Mouse (Mus musculus): ENCODE data around the gene Gm44596. TPM values are rescaled to one million over a fixed set of nuclear protein-coding genes. Genes with fewer than 3 reads are reported as not detected.
A peak's percentile ranks its signal among the peaks of the same experiment; 100 is the strongest.

Gm44596 gene
- total and polyA plus RNA-seq, 2 experiments from 2014 or later = not detected

GRCm38 (mm10) chr6:128410305-128410704 is 35.0 kb downstream of the Gm44596 start:
- no peak overlapping the region for H3K27ac ChIP-seq (ENCODE audit: low read depth)
- WGBS = 95% methylated on average over 13 of the region's 13 CpGs
- no peaks in the 10 kb centered on the region for H3K27me3 ChIP-seq (ENCODE audit: control insufficient read depth, insufficient read depth, low read length)
- H3K4me2 ChIP-seq (ENCODE audit: low read depth, low read length) = no peak overlapping the region
- H3K9ac ChIP-seq (replicated peaks; ENCODE audit: low read depth, low read length) = no peak overlapping the region
- TF ChIP-seq EP300 (IDR thresholded peaks at IDR 0.05; ENCODE audit: low read depth) = no peak
- TF ChIP-seq CTCF (IDR thresholded peaks at IDR 0.05; ENCODE audit: low read depth) = no peak
- no peak for ATAC-seq (ENCODE audit: insufficient read depth, low read depth)
- no peak for DNase-seq (ENCODE audit: low spot score)
- no peak overlapping the region for H3K4me3 ChIP-seq (ENCODE audit: low read depth, low read length)
- H3K4me1 ChIP-seq (ENCODE audit: control insufficient read depth, insufficient read depth) = no peaks in the 10 kb centered on the region
- no peaks in the 10 kb centered on the region for H3K9me3 ChIP-seq (replicated peaks; ENCODE audit: control insufficient read depth, low read length)
- peaks cover 57% of the 10 kb centered on the region for H3K36me3 ChIP-seq (replicated peaks; ENCODE audit: control insufficient read depth, insufficient read depth, low read length)

- H3K4me1 ChIP-seq (ENCODE audit: control insufficient read depth, insufficient read depth) = no peaks in the 10 kb centered on the region
- no peak for TF ChIP-seq EP300 (IDR thresholded peaks at IDR 0.05; ENCODE audit: low read depth)
- peak; percentile 92 for TF ChIP-seq CTCF (IDR thresholded peaks at IDR 0.05; ENCODE audit: low read depth)
- no peak overlapping the region for H3K4me2 ChIP-seq (ENCODE audit: low read depth, low read length)
- peaks cover 62% of the 10 kb centered on the region for H3K36me3 ChIP-seq (replicated peaks; ENCODE audit: control insufficient read depth, insufficient read depth, low read length)
- H3K4me3 ChIP-seq (ENCODE audit: low read depth, low read length) = no peak overlapping the region
- H3K27ac ChIP-seq (ENCODE audit: low read depth) = no peak overlapping the region
- 18% methylated on average over 3 of the region's 3 CpGs for WGBS
- ATAC-seq (ENCODE audit: insufficient read depth, low read depth) = peak; percentile 31; the same call in 1 of the 2 replicates
- peak; percentile 60 for DNase-seq (ENCODE audit: low spot score)
- no peaks in the 10 kb centered on the region for H3K9me3 ChIP-seq (replicated peaks; ENCODE audit: control insufficient read depth, low read length)
- H3K9ac ChIP-seq (replicated peaks; ENCODE audit: low read depth, low read length) = no peak overlapping the region
- H3K27me3 ChIP-seq (ENCODE audit: control insufficient read depth, insufficient read depth, low read length) = no peaks in the 10 kb centered on the region
These were observed 35.8 kb downstream of the Gm44596 start for GRCm38 (mm10) chr6:128411115-128411514.

- DNase-seq (ENCODE audit: low spot score) (no peak), ATAC-seq (ENCODE audit: insufficient read depth, low read depth) (no peak)
- 83% methylated on average over 5 of the region's 5 CpGs for WGBS
These were observed 40.9 kb downstream of the Gm44596 start for GRCm38 (mm10) chr6:128416169-128416568.

GRCm38 (mm10) chr6:128418076-128418475 is 42.8 kb downstream of the Gm44596 start:
- no peak overlapping the region for H3K27ac ChIP-seq (ENCODE audit: low read depth)
- TF ChIP-seq EP300 (IDR thresholded peaks at IDR 0.05; ENCODE audit: low read depth) (no peak), CTCF (IDR thresholded peaks at IDR 0.05; ENCODE audit: low read depth) (no peak)
- peaks cover 9% of the 10 kb centered on the region for H3K36me3 ChIP-seq (replicated peaks; ENCODE audit: control insufficient read depth, insufficient read depth, low read length)
- H3K4me1 ChIP-seq (ENCODE audit: control insufficient read depth, insufficient read depth) = no peaks in the 10 kb centered on the region
- H3K4me3 ChIP-seq (ENCODE audit: low read depth, low read length) = no peak overlapping the region
- H3K9me3 ChIP-seq (replicated peaks; ENCODE audit: control insufficient read depth, low read length) = no peaks in the 10 kb centered on the region
- H3K27me3 ChIP-seq (ENCODE audit: control insufficient read depth, insufficient read depth, low read length) = no peaks in the 10 kb centered on the region
- H3K4me2 ChIP-seq (ENCODE audit: low read depth, low read length) = no peak overlapping the region
- 91% methylated on average over 1 of the region's 1 CpGs for WGBS
- ATAC-seq (ENCODE audit: insufficient read depth, low read depth) (no peak), DNase-seq (ENCODE audit: low spot score) (no peak)
- no peak overlapping the region for H3K9ac ChIP-seq (replicated peaks; ENCODE audit: low read depth, low read length)

More at GRCm38 (mm10) chr6:128416169-128416568, 40.9 kb downstream of the Gm44596 start:
- no peak overlapping the region for H3K9ac ChIP-seq (replicated peaks; ENCODE audit: low read depth, low read length)
- peaks cover 28% of the 10 kb centered on the region for H3K36me3 ChIP-seq (replicated peaks; ENCODE audit: control insufficient read depth, insufficient read depth, low read length)
- no peak overlapping the region for H3K27ac ChIP-seq (ENCODE audit: low read depth)
- no peaks in the 10 kb centered on the region for H3K9me3 ChIP-seq (replicated peaks; ENCODE audit: control insufficient read depth, low read length)
- TF ChIP-seq CTCF (IDR thresholded peaks at IDR 0.05; ENCODE audit: low read depth) (no peak), EP300 (IDR thresholded peaks at IDR 0.05; ENCODE audit: low read depth) (no peak)
- no peaks in the 10 kb centered on the region for H3K4me1 ChIP-seq (ENCODE audit: control insufficient read depth, insufficient read depth)
- no peaks in the 10 kb centered on the region for H3K27me3 ChIP-seq (ENCODE audit: control insufficient read depth, insufficient read depth, low read length)
- no peak overlapping the region for H3K4me2 ChIP-seq (ENCODE audit: low read depth, low read length)
- H3K4me3 ChIP-seq (ENCODE audit: low read depth, low read length) = no peak overlapping the region

GRCm38 (mm10) chr6:128421036-128421435 is 45.7 kb downstream of the Gm44596 start:
- Histone ChIP-seq H3K9me3 (replicated peaks; ENCODE audit: control insufficient read depth, low read length) (no peaks in the 10 kb centered on the region), H3K4me3 (ENCODE audit: low read depth, low read length) (no peak overlapping the region), H3K9ac (replicated peaks; ENCODE audit: low read depth, low read length) (no peak overlapping the region), H3K4me2 (ENCODE audit: low read depth, low read length) (no peak overlapping the region), H3K36me3 (replicated peaks; ENCODE audit: control insufficient read depth, insufficient read depth, low read length) (no peaks in the 10 kb centered on the region), H3K4me1 (ENCODE audit: control insufficient read depth, insufficient read depth) (no peaks in the 10 kb centered on the region; the same call in 1 of the 2 replicates), H3K27ac (ENCODE audit: low read depth) (0 out of 2 replicates have a peak overlapping the region, but pooled peaks have one; percentile 6), H3K27me3 (ENCODE audit: control insufficient read depth, insufficient read depth, low read length) (no peaks in the 10 kb centered on the region)
- no peak for DNase-seq (ENCODE audit: low spot score)
- WGBS = 54% methylated on average over 2 of the region's 2 CpGs
- no peak for TF ChIP-seq CTCF (IDR thresholded peaks at IDR 0.05; ENCODE audit: low read depth)
- no peak for TF ChIP-seq EP300 (IDR thresholded peaks at IDR 0.05; ENCODE audit: low read depth)
- no peak for ATAC-seq (ENCODE audit: insufficient read depth, low read depth)

- no peaks in the 10 kb centered on the region for H3K36me3 ChIP-seq (replicated peaks; ENCODE audit: control insufficient read depth, insufficient read depth, low read length)
- no peaks in the 10 kb centered on the region for H3K27me3 ChIP-seq (ENCODE audit: control insufficient read depth, insufficient read depth, low read length)
- no peak overlapping the region for H3K4me3 ChIP-seq (ENCODE audit: low read depth, low read length)
- TF ChIP-seq EP300 (IDR thresholded peaks at IDR 0.05; ENCODE audit: low read depth) (no peak), CTCF (IDR thresholded peaks at IDR 0.05; ENCODE audit: low read depth) (no peak)
- WGBS = 80% methylated on average over 3 of the region's 3 CpGs
- H3K4me1 ChIP-seq (ENCODE audit: control insufficient read depth, insufficient read depth) = no peaks in the 10 kb centered on the region; the same call in 1 of the 2 replicates
- H3K9ac ChIP-seq (replicated peaks; ENCODE audit: low read depth, low read length) = no peak overlapping the region
- no peak for DNase-seq (ENCODE audit: low spot score)
- H3K9me3 ChIP-seq (replicated peaks; ENCODE audit: control insufficient read depth, low read length) = no peaks in the 10 kb centered on the region
- H3K27ac ChIP-seq (ENCODE audit: low read depth) = no peak overlapping the region
- ATAC-seq (ENCODE audit: insufficient read depth, low read depth) = no peak
- H3K4me2 ChIP-seq (ENCODE audit: low read depth, low read length) = no peak overlapping the region
These were observed 46.2 kb downstream of the Gm44596 start for GRCm38 (mm10) chr6:128421480-128421879.

Data from heart, postnatal 0 days (tissue).